Mouse (Mus musculus) C2C12 (cell line): ENCODE data around the gene H2-T24.

Source experiments
- CEBPB ChIP-seq: IDR thresholded peaks from one replicate; pipeline ENCODE4 v1.6.1; 2011; ENCODE audit warnings: low read depth, mild to moderate bottlenecking, control low read depth, moderate library complexity
- CTCF ChIP-seq: IDR thresholded peaks from one replicate; pipeline ENCODE4 v1.5.1; 2011; ENCODE audit not compliant: control insufficient read depth, insufficient read depth, insufficient read length
- FOSL1 ChIP-seq: IDR thresholded peaks from one replicate; pipeline ENCODE4 v1.8.0; 2011; ENCODE audit warnings: mild to moderate bottlenecking, low read length; ENCODE audit not compliant: poor library complexity, insufficient read depth, severe bottlenecking
- MAX ChIP-seq: IDR thresholded peaks from one replicate; pipeline ENCODE4 v1.6.1; 2011; ENCODE audit warnings: mild to moderate bottlenecking, control low read depth
- MYOD1 ChIP-seq: IDR thresholded peaks from one replicate; pipeline ENCODE4 v1.6.1; 2011; ENCODE audit warnings: low read depth; ENCODE audit not compliant: control insufficient read depth, insufficient read length

- TF ChIP-seq CTCF: no peak
- TF ChIP-seq MYOD1: no peak
- no peak for TF ChIP-seq MAX
- TF ChIP-seq CEBPB: no peak
- no peak for TF ChIP-seq FOSL1
Measured at GRCm38 (mm10) chr17:36018979-36019378, 1.4 kb downstream of the H2-T24 start.
